Mouse (Mus musculus): ENCODE measurements around the gene Gm16427. TPM values are rescaled to one million over a fixed set of nuclear protein-coding genes. Genes with fewer than 3 reads are reported as not detected.
"Not testable (repeated sequence)": the region's sequence is repeated elsewhere in the genome, so short reads cannot be mapped to it uniquely, and the experiment has no call there.

The Gm16427 gene
- polyA plus RNA-seq (2011; ENCODE audit: insufficient read depth, insufficient read length, low read depth, missing spikeins), result not detected in 2 replicates

- H3K9ac ChIP-seq (ENCODE audit: low read depth, poor library complexity, severe bottlenecking); H3K4me3 ChIP-seq (ENCODE audit: low read depth, low read length); H3K4me1 ChIP-seq (ENCODE audit: control insufficient read depth, insufficient read depth, low read length); H3K27ac ChIP-seq (ENCODE audit: insufficient read depth, low read length); H3K9me3 ChIP-seq (replicated peaks; ENCODE audit: control insufficient read depth, insufficient read depth, low read length, poor library complexity, severe bottlenecking); H3K27me3 ChIP-seq (ENCODE audit: control insufficient read depth, insufficient read depth, low read length, poor library complexity, severe bottlenecking); H3K36me3 ChIP-seq (ENCODE audit: control insufficient read depth, insufficient read depth, low read length, poor library complexity, severe bottlenecking): not testable (repeated sequence)
Observed at GRCm38 (mm10) chr5:93540100-93540499, at the start of gene Gm16427. Gene Gm16427 (minus strand): TSS chr5:93540200.

Other genes starting within 250 kb of the Gm16427 start
- gene C87414, start 131.4 kb upstream of the Gm16427 start, polyA plus RNA-seq (2011; ENCODE audit: insufficient read depth, insufficient read length, low read depth, missing spikeins), result not detected in 2 replicates